Mouse (Mus musculus) G1E (cell line): ENCODE results near the gene Nat14. TPM values are rescaled to one million over a fixed set of nuclear protein-coding genes. Genes with fewer than 3 reads are reported as not detected.

Experiments used
- ATAC-seq: 2 replicates; pipeline ENCODE4 v1.8.0; 2016; ENCODE audit warnings: mild to moderate bottlenecking; ENCODE audit not compliant: insufficient number of reproducible peaks, poor library complexity, low FRiP score, severe bottlenecking; ENCODE audit errors: extremely low read depth
- DNase-seq: peaks from one replicate; pipeline ENCODE4 v3.0.0; 2012; ENCODE audit warnings: low spot score
- H3K27me3 ChIP-seq: 2 replicates; pipeline ENCODE4 v1.6.1; 2012; ENCODE audit warnings: mild to moderate bottlenecking, low read length, inconsistent platforms; ENCODE audit not compliant: insufficient read depth
- H3K36me3 ChIP-seq: replicated peaks from 2 replicates; pipeline ENCODE3; 2012; ENCODE audit warnings: mild to moderate bottlenecking, inconsistent platforms
- H3K4me1 ChIP-seq: 2 replicates; pipeline ENCODE4 v1.6.1; 2012; ENCODE audit warnings: low read depth, low read length, inconsistent platforms, mixed read lengths; ENCODE audit not compliant: insufficient read depth
- H3K4me3 ChIP-seq: 2 replicates; pipeline ENCODE4 v1.5.1; 2012; ENCODE audit warnings: low read depth, mild to moderate bottlenecking, inconsistent platforms, low read length, moderate library complexity, mixed read lengths
- H3K9me3 ChIP-seq: replicated peaks from 2 replicates; pipeline ENCODE4 v1.6.1; 2012; ENCODE audit warnings: inconsistent platforms
- CTCF ChIP-seq: IDR thresholded peaks from 2 replicates; pipeline ENCODE4 v1.5.1; 2012; ENCODE audit warnings: low read depth, low read length, inconsistent platforms, mixed read lengths
- GATA1 ChIP-seq: IDR thresholded peaks from 2 replicates; pipeline ENCODE4 v1.6.1; 2012; ENCODE audit warnings: borderline replicate concordance, low read length, inconsistent platforms, mixed read lengths
- GATA2 ChIP-seq: IDR thresholded peaks from 2 replicates; pipeline ENCODE4 v1.6.1; 2012; ENCODE audit warnings: low read depth, low read length, inconsistent platforms, borderline replicate concordance
- POLR2AphosphoS5 ChIP-seq: IDR thresholded peaks from 2 replicates; pipeline ENCODE4 v1.6.1; 2012; ENCODE audit warnings: low read depth, low read length, inconsistent platforms; ENCODE audit not compliant: insufficient replicate concordance
- TAL1 ChIP-seq: conservative IDR thresholded peaks from 2 replicates; pipeline ENCODE4 v1.6.1; 2012; ENCODE audit warnings: low read depth, low read length, inconsistent platforms, mixed read lengths
- polyA plus RNA-seq: library from polyadenylated mRNA; stranded (reverse); fragments of >175 nt; gene quantifications from 2 replicates; pipeline ENCODE4 v1.2.3, GENCODE M21; 2012
- total RNA-seq, 2 experiments: library from RNA; stranded (forward) in 1 of 2; stranded (reverse) in 1 of 2; fragments of 200-1000 nt in 1 of 2; fragments of >200 nt in 1 of 2; fragmentation: Nextera tagmentation in 1 of 2; gene quantifications; 2 replicates each; pipeline ENCODE4 v1.2.3; 2014 to 2017

The Nat14 gene
- total and polyA plus RNA-seq, 3 experiments = 0.85 to 3.6 (median 1.1) TPM

DNA sequence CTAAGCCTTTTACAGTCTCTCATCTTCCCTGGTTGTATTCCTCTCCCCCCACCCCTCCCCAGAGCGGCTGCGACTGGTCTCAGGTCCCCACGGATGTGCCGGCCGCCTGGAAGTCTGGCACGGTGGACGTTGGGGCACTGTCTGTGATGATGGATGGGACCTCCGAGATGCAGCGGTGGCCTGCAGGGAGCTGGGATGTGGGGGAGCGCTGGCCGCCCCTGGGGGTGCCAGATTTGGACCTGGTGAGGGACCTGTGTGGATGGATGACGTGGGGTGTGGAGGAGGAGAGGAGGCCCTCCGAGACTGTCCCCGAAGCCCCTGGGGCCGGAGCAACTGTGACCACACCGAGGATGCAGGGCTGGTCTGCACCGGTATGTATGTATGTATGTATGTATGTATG is 6.5 kb downstream of the Nat14 start:
- TF ChIP-seq GATA2 (no peak), POLR2AphosphoS5 (no peak), GATA1 (no peak), CTCF (no peak), TAL1 (no peak)
- H3K27me3 ChIP-seq = peaks cover 63% of the 10 kb centered on the region
- no peak overlapping the region for H3K4me3 ChIP-seq
- no peak for DNase-seq
- no peak for ATAC-seq
- peaks cover 6% of the 10 kb centered on the region; the same call in 1 of the 2 replicates for H3K4me1 ChIP-seq
- no peaks in the 10 kb centered on the region for H3K9me3 ChIP-seq
- no peaks in the 10 kb centered on the region for H3K36me3 ChIP-seq

DNA sequence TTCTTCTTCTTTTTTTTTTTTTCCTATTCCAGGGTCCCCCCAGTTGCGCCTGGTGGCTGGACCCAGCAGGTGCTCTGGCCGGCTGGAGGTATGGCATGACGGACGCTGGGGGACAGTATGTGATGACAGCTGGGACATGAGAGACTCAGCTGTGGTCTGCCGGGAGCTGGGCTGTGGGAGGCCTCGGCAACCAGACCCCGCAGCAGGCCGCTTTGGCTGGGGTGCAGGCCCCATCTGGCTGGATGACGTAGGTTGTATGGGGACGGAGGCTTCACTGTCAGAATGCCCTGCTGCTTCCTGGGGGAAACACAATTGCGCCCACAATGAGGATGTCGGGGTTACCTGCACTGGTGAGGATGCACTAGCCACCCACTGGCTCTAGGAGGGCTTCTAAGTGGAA is 11.3 kb downstream of the Nat14 start:
- no peaks in the 10 kb centered on the region for H3K36me3 ChIP-seq
- no peak overlapping the region for H3K4me3 ChIP-seq
- no peaks in the 10 kb centered on the region for H3K9me3 ChIP-seq
- ATAC-seq (no peak), DNase-seq (no peak)
- no peak for TF ChIP-seq POLR2AphosphoS5
- TF ChIP-seq CTCF = no peak
- H3K4me1 ChIP-seq = no peaks in the 10 kb centered on the region
- peaks cover 47% of the 10 kb centered on the region for H3K27me3 ChIP-seq

DNA sequence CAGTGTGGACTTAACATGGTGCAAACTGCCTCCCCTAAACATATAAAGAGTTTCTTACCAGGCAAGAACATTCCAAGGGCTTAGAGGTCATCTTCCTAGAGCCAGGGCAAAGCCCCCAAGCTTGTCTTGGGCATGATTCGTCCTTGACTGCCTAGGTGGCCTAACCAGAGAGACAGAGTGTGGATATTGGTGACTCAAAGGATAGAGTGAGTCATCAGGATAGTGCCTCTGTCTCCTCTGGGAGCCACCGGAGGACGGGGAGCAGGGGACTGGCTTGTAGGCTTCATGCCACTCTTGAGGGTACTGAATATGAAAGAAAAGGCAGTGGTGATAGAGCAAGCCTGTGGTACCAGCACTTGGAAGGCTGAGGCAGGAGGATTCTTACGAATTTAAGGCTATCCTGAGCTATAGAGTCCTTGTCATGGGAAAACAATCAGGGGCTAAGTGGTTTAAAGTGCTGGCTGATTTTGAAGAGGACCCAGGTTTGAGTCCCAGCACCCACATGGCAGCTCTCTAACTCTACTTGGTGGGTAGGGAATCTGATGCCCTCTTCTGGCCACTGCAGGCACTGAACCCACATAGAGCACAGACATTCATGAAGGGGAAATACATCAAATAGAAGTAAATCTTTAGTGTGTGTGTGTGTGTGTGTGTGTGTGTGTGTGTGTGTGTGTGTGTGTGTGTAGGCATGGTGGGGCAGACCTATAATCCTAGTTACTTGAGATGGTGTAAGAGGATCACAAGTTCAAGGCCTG is 12.5 kb downstream of the Nat14 start:
- no peak for DNase-seq
- no peak for TF ChIP-seq POLR2AphosphoS5
- no peak for TF ChIP-seq TAL1
- no peak for TF ChIP-seq GATA2
- TF ChIP-seq CTCF = no peak
- no peak for TF ChIP-seq GATA1

DNA sequence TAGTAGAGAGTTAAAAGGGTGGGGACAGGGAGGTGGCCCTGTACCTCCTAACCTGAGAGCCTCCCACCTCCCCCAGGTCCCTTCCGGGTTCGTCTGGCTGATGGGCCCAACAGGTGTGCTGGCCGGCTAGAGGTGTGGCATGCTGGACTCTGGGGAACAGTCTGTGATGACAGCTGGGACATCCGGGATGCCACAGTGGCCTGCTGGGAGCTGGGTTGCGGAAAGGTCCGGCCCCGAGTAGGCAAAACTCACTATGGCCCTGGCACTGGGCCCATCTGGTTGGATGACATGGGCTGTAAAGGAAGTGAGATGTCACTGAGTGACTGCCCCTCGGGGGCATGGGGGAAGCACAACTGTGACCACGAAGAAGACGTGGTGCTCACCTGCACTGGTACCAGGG is 15.0 kb downstream of the Nat14 start:
- TF ChIP-seq GATA2 (no peak), TAL1 (no peak), POLR2AphosphoS5 (no peak)
- no peak for ATAC-seq
- H3K4me1 ChIP-seq = peaks cover 10% of the 10 kb centered on the region
- peaks cover 26% of the 10 kb centered on the region for H3K27me3 ChIP-seq
- DNase-seq = no peak
- H3K9me3 ChIP-seq = no peaks in the 10 kb centered on the region
- no peak overlapping the region for H3K4me3 ChIP-seq
- no peaks in the 10 kb centered on the region for H3K36me3 ChIP-seq

More for the DNA sequence above, 12.5 kb downstream of the Nat14 start:
- H3K27me3 ChIP-seq = peaks cover 39% of the 10 kb centered on the region
- H3K9me3 ChIP-seq = no peaks in the 10 kb centered on the region
- ATAC-seq = no peak
- no peak overlapping the region for H3K4me3 ChIP-seq
- no peaks in the 10 kb centered on the region for H3K36me3 ChIP-seq
- peaks cover 5% of the 10 kb centered on the region for H3K4me1 ChIP-seq

DNA sequence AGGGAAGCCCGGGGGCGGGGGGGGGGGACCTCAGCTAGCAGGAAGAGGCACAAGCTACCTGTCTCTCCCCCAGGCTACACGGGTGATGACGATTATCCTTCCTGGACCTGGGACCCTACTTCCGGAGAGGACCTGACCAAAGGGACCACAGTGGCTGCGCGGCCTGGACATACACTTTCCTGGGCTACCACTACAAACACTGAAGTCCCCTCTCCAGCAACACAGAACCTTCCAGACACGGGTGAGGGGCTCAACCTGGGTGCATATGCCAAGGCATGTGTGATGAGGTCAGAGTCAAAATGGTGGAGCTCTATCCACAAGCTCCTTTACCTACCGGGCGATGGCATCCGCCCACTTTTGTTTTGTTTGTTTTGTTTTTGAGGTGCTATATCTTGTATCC is 15.6 kb downstream of the Nat14 start:
- ATAC-seq (no peak), DNase-seq (no peak)
- Histone ChIP-seq H3K4me3 (no peak overlapping the region), H3K9me3 (no peaks in the 10 kb centered on the region), H3K27me3 (peaks cover 24% of the 10 kb centered on the region), H3K36me3 (no peaks in the 10 kb centered on the region), H3K4me1 (peaks cover 10% of the 10 kb centered on the region)
- TF ChIP-seq CTCF (no peak), GATA2 (no peak), TAL1 (no peak), GATA1 (no peak), POLR2AphosphoS5 (no peak)

DNA sequence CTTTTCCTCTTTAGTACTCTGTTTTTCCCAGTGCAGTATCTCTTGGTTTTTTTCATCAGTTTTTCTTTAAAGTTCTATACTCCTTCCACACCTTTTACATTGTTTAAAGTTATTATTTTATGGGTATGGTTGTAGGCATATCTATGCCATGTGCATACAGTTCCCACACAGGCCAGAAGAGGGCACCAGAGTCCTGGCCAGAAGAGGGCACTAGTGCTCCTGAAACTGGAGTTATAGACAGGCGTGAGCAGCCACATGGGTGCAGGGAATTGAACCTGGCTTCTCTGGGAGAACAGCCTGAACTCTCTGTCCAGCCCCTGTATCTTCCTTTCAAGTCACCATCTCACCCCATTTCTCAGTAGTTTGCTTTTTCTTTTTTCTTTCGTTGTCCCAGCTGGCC is 16.6 kb downstream of the Nat14 start:
- Histone ChIP-seq H3K36me3 (no peaks in the 10 kb centered on the region), H3K4me3 (no peak overlapping the region)

DNA sequence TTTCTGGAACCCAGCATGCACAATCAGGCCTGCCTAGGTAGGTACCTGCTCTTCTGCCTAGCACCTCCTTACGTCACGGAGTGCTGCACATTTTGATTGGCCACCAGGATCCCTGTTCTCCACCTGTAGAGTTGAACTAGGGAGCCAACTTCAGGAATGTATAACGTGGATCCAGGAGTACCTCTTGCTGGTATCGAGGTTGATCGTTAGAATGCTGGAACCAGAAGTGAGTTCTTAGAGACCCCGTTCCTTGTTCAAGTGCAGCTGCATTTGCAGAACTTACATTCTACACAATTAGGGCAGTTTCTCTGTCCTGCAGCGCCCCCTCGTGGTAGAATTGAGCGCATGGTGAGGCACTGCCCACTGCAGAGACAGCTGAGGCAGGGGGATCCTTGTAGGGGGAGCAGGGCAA is 18.2 kb downstream of the Nat14 start:
- H3K36me3 ChIP-seq = no peaks in the 10 kb centered on the region
- DNase-seq (no peak), ATAC-seq (no peak)
- H3K27me3 ChIP-seq = peaks cover 9% of the 10 kb centered on the region
- H3K4me1 ChIP-seq = peaks cover 14% of the 10 kb centered on the region
- H3K4me3 ChIP-seq = no peak overlapping the region
- no peaks in the 10 kb centered on the region for H3K9me3 ChIP-seq
- TF ChIP-seq GATA1 (no peak), CTCF (peak; percentile 65; the same call in 1 of the 2 replicates)

More for the DNA sequence above, 16.6 kb downstream of the Nat14 start:
- TF ChIP-seq CTCF = peak; percentile 88
- no peak for TF ChIP-seq GATA2
- peaks cover 14% of the 10 kb centered on the region for H3K27me3 ChIP-seq
- ATAC-seq (0 out of 2 replicates have a peak, but pooled peaks have one; percentile 32), DNase-seq (no peak)
- H3K4me1 ChIP-seq = peaks cover 13% of the 10 kb centered on the region
- H3K9me3 ChIP-seq = no peaks in the 10 kb centered on the region
